Mouse (Mus musculus): Measurements from ENCODE around the gene Tcf15. TPM values are rescaled to one million over a fixed set of nuclear protein-coding genes. Genes with fewer than 3 reads are reported as not detected.

The Tcf15 gene
- polyA plus RNA-seq, 1 experiment from 2014 or later: 0.96 TPM

- H3K9me3 ChIP-seq (ENCODE audit: control insufficient read depth, low read length): no peaks in the 10 kb centered on the region
- H3K9ac ChIP-seq (replicated peaks; ENCODE audit: low read length): peak overlapping the region; percentile 47; the same call in 1 of the 2 replicates
- H3K4me2 ChIP-seq (ENCODE audit: low read length): peak overlapping the region; percentile 57
- peak overlapping the region; percentile 22 for H3K4me3 ChIP-seq (replicated peaks; ENCODE audit: low read depth, low read length)
- ATAC-seq (ENCODE audit: low FRiP score, low TSS enrichment): peak; percentile 59; the same call in 1 of the 2 replicates
- 9% methylated on average over 36 of the region's 36 CpGs for WGBS
- peak; percentile 69 for DNase-seq
- no peak overlapping the region for H3K27ac ChIP-seq (replicated peaks; ENCODE audit: low read depth, low read length)
- no peaks in the 10 kb centered on the region for H3K27me3 ChIP-seq (ENCODE audit: control insufficient read depth, insufficient read depth, low read length)
- H3K4me1 ChIP-seq (ENCODE audit: control insufficient read depth, insufficient read depth, low read length): peaks cover 17% of the 10 kb centered on the region
- no peaks in the 10 kb centered on the region for H3K36me3 ChIP-seq (ENCODE audit: control insufficient read depth, insufficient read depth, low read length)
These were observed 29.0 kb upstream of the Tcf15 start for GRCm38 (mm10) chr2:152114057-152114975.

- Histone ChIP-seq H3K9me3 (ENCODE audit: control insufficient read depth, low read length) (no peaks in the 10 kb centered on the region), H3K36me3 (ENCODE audit: control insufficient read depth, insufficient read depth, low read length) (no peaks in the 10 kb centered on the region), H3K9ac (replicated peaks; ENCODE audit: low read length) (no peak overlapping the region), H3K27me3 (ENCODE audit: control insufficient read depth, insufficient read depth, low read length) (no peaks in the 10 kb centered on the region), H3K4me3 (replicated peaks; ENCODE audit: low read depth, low read length) (no peak overlapping the region), H3K4me1 (ENCODE audit: control insufficient read depth, insufficient read depth, low read length) (peaks cover 17% of the 10 kb centered on the region), H3K27ac (replicated peaks; ENCODE audit: low read depth, low read length) (no peak overlapping the region), H3K4me2 (ENCODE audit: low read length) (no peak overlapping the region)
- ATAC-seq (ENCODE audit: low FRiP score, low TSS enrichment): no peak
- no peak for DNase-seq
- WGBS: 86% methylated on average over 7 of the region's 7 CpGs
These were observed 25.7 kb upstream of the Tcf15 start for GRCm38 (mm10) chr2:152117694-152118093.

- no peaks in the 10 kb centered on the region for H3K27me3 ChIP-seq (ENCODE audit: control insufficient read depth, insufficient read depth, low read length)
- no peaks in the 10 kb centered on the region for H3K36me3 ChIP-seq (ENCODE audit: control insufficient read depth, insufficient read depth, low read length)
- H3K4me3 ChIP-seq (replicated peaks; ENCODE audit: low read depth, low read length): no peak overlapping the region
- no peak overlapping the region for H3K4me2 ChIP-seq (ENCODE audit: low read length)
- H3K4me1 ChIP-seq (ENCODE audit: control insufficient read depth, insufficient read depth, low read length): peaks cover 12% of the 10 kb centered on the region
- H3K9ac ChIP-seq (replicated peaks; ENCODE audit: low read length): no peak overlapping the region; the same call in 1 of the 2 replicates
- 42% methylated on average over 6 of the region's 6 CpGs for WGBS
- ATAC-seq (ENCODE audit: low FRiP score, low TSS enrichment) (no peak), DNase-seq (no peak)
- H3K27ac ChIP-seq (replicated peaks; ENCODE audit: low read depth, low read length): peak overlapping the region; percentile 20; the same call in 1 of the 2 replicates
- H3K9me3 ChIP-seq (ENCODE audit: control insufficient read depth, low read length): no peaks in the 10 kb centered on the region
These were observed 24.0 kb upstream of the Tcf15 start for GRCm38 (mm10) chr2:152119228-152119865.

- Histone ChIP-seq H3K4me1 (ENCODE audit: control insufficient read depth, insufficient read depth, low read length) (no peaks in the 10 kb centered on the region), H3K36me3 (ENCODE audit: control insufficient read depth, insufficient read depth, low read length) (no peaks in the 10 kb centered on the region), H3K4me2 (ENCODE audit: low read length) (no peak overlapping the region), H3K27ac (replicated peaks; ENCODE audit: low read depth, low read length) (no peak overlapping the region), H3K27me3 (ENCODE audit: control insufficient read depth, insufficient read depth, low read length) (no peaks in the 10 kb centered on the region), H3K9ac (replicated peaks; ENCODE audit: low read length) (no peak overlapping the region), H3K4me3 (replicated peaks; ENCODE audit: low read depth, low read length) (no peak overlapping the region), H3K9me3 (ENCODE audit: control insufficient read depth, low read length) (no peaks in the 10 kb centered on the region)
- ATAC-seq (ENCODE audit: low FRiP score, low TSS enrichment): no peak
- DNase-seq: no peak
- 85% methylated on average over 9 of the region's 9 CpGs for WGBS
These were observed 20.5 kb upstream of the Tcf15 start for GRCm38 (mm10) chr2:152122896-152123295.

- Histone ChIP-seq H3K27me3 (ENCODE audit: control insufficient read depth, insufficient read depth, low read length) (no peaks in the 10 kb centered on the region), H3K4me1 (ENCODE audit: control insufficient read depth, insufficient read depth, low read length) (no peaks in the 10 kb centered on the region), H3K9ac (replicated peaks; ENCODE audit: low read length) (no peak overlapping the region), H3K27ac (replicated peaks; ENCODE audit: low read depth, low read length) (no peak overlapping the region), H3K9me3 (ENCODE audit: control insufficient read depth, low read length) (no peaks in the 10 kb centered on the region), H3K4me3 (replicated peaks; ENCODE audit: low read depth, low read length) (no peak overlapping the region), H3K36me3 (ENCODE audit: control insufficient read depth, insufficient read depth, low read length) (no peaks in the 10 kb centered on the region), H3K4me2 (ENCODE audit: low read length) (no peak overlapping the region)
- WGBS: 65% methylated on average over 2 of the region's 2 CpGs
- ATAC-seq (ENCODE audit: low FRiP score, low TSS enrichment) (no peak), DNase-seq (no peak)
These were observed 14.8 kb upstream of the Tcf15 start for GRCm38 (mm10) chr2:152128597-152128996.

GRCm38 (mm10) chr2:152129778-152130177 is 13.6 kb upstream of the Tcf15 start:
- H3K9ac ChIP-seq (replicated peaks; ENCODE audit: low read length): no peak overlapping the region
- H3K27ac ChIP-seq (replicated peaks; ENCODE audit: low read depth, low read length): no peak overlapping the region
- no peaks in the 10 kb centered on the region for H3K4me1 ChIP-seq (ENCODE audit: control insufficient read depth, insufficient read depth, low read length)
- H3K4me2 ChIP-seq (ENCODE audit: low read length): no peak overlapping the region
- ATAC-seq (ENCODE audit: low FRiP score, low TSS enrichment) (no peak), DNase-seq (no peak)
- H3K36me3 ChIP-seq (ENCODE audit: control insufficient read depth, insufficient read depth, low read length): no peaks in the 10 kb centered on the region
- no peak overlapping the region for H3K4me3 ChIP-seq (replicated peaks; ENCODE audit: low read depth, low read length)
- no peaks in the 10 kb centered on the region for H3K9me3 ChIP-seq (ENCODE audit: control insufficient read depth, low read length)
- WGBS: 76% methylated on average over 3 of the region's 3 CpGs
- no peaks in the 10 kb centered on the region for H3K27me3 ChIP-seq (ENCODE audit: control insufficient read depth, insufficient read depth, low read length)

- no peaks in the 10 kb centered on the region for H3K27me3 ChIP-seq (ENCODE audit: control insufficient read depth, insufficient read depth, low read length)
- H3K4me1 ChIP-seq (ENCODE audit: control insufficient read depth, insufficient read depth, low read length): no peaks in the 10 kb centered on the region
- no peak overlapping the region for H3K4me3 ChIP-seq (replicated peaks; ENCODE audit: low read depth, low read length)
- ATAC-seq (ENCODE audit: low FRiP score, low TSS enrichment) (no peak), DNase-seq (no peak)
- H3K9ac ChIP-seq (replicated peaks; ENCODE audit: low read length): no peak overlapping the region
- no peaks in the 10 kb centered on the region for H3K9me3 ChIP-seq (ENCODE audit: control insufficient read depth, low read length)
- H3K36me3 ChIP-seq (ENCODE audit: control insufficient read depth, insufficient read depth, low read length): no peaks in the 10 kb centered on the region
- no peak overlapping the region for H3K4me2 ChIP-seq (ENCODE audit: low read length)
- WGBS: 70% methylated on average over 9 of the region's 9 CpGs
- H3K27ac ChIP-seq (replicated peaks; ENCODE audit: low read depth, low read length): no peak overlapping the region
These were observed 11.3 kb upstream of the Tcf15 start for GRCm38 (mm10) chr2:152132016-152132415.

- H3K36me3 ChIP-seq (ENCODE audit: control insufficient read depth, insufficient read depth, low read length): no peaks in the 10 kb centered on the region
- no peaks in the 10 kb centered on the region for H3K4me1 ChIP-seq (ENCODE audit: control insufficient read depth, insufficient read depth, low read length)
- no peak for DNase-seq
- 80% methylated on average over 8 of the region's 8 CpGs for WGBS
- H3K9me3 ChIP-seq (ENCODE audit: control insufficient read depth, low read length): no peaks in the 10 kb centered on the region
- no peak for ATAC-seq (ENCODE audit: low FRiP score, low TSS enrichment)
- no peak overlapping the region for H3K9ac ChIP-seq (replicated peaks; ENCODE audit: low read length)
- H3K27me3 ChIP-seq (ENCODE audit: control insufficient read depth, insufficient read depth, low read length): no peaks in the 10 kb centered on the region
- no peak overlapping the region for H3K4me2 ChIP-seq (ENCODE audit: low read length)
- no peak overlapping the region for H3K27ac ChIP-seq (replicated peaks; ENCODE audit: low read depth, low read length)
- H3K4me3 ChIP-seq (replicated peaks; ENCODE audit: low read depth, low read length): no peak overlapping the region
These were observed 10.7 kb upstream of the Tcf15 start for GRCm38 (mm10) chr2:152132691-152133090.

Measured in midbrain, embryonic 14.5 days (tissue).